Mouse (Mus musculus): ENCODE measurements around the gene Ddx47. TPM values are rescaled to one million over a fixed set of nuclear protein-coding genes. Genes with fewer than 3 reads are reported as not detected.

Ddx47 gene
- total RNA-seq, 2 experiments from 2014 or later, result 29.8 to 64.3 TPM

DNA sequence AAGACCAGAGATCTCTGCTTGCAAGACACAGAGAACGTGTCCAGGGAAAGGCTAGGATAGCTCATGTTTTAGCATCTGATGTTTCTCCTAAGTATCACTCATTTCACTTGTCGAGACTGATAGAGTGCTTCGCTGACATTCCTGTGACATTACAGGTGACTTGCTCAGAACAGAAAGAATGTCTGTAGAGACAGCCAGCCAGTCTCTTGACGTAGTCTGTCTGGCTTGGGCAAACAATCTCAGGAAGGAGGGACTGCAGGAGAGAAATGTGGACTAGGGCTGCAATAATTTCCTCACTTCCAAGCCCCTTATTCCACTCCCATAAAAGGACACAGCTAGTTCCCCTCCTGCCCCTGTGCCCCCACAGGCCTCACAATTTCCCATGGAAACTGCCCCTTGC is 11.1 kb upstream of the Ddx47 start:
- no peak for ATAC-seq (replicated peaks; ENCODE audit: low FRiP score, poor library complexity, severe bottlenecking)

DNA sequence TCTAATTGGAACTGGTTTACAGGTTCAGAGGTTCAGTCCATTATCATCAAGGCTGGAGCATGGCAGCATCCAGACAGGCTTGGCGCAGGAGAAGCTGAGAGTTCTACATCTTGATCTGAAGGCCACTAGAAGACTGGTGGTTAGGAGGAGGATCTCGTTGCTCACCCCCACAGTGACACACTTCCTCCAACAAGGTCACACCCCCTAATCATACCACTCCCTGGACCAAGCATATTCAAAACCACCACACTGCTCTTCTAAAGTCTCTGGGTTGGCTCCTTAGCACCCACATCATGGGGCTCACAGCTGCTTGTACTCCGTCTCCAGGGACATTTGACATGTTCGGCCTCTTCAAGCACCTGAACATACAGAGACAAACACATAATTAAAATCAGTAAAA is 9.4 kb upstream of the Ddx47 start:
- ATAC-seq (replicated peaks; ENCODE audit: low FRiP score, poor library complexity, severe bottlenecking), result no peak

DNA sequence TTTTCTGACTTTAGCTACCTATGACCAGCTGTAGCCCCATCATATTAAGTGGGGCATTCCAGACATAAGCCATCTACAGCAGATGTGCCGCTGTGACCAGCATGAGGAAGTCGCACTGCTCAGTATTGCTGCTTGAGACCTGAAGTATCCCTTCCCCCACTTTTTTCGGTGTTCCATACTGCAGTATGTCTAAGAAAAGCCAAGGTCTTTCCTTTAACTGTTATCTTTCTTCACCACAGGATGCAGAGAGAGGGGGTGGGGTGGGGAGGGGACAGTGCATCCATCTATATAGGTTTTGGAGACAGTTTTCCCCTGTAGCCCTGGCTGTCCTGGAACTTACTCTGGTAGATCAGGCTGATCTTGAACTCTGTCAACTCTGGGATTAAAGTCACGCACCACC is 5.0 kb upstream of the Ddx47 start:
- ATAC-seq (replicated peaks; ENCODE audit: low FRiP score, poor library complexity, severe bottlenecking), result peak; percentile 37; the same call in 1 of the 2 replicates

DNA sequence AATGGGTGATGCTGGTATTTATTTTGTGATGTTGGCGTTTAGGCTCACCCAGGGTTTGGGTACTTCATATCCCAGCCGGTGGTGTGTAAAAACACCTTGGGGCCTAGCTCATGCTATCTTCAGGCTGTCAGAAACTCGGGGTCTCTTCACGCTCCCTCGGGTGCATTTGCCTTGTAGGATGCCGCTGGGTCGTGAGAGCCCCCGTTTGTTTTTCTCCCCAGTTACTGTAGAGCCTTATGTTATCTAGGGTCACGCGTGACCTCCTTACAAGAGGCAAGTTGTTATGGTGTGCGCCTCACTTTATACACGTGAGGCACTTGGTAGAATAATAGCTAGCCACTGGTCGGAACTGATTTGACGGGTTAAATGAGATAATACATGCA is 313 bp downstream of the Ddx47 start:
- peak; percentile 60 for ATAC-seq (replicated peaks; ENCODE audit: low FRiP score, poor library complexity, severe bottlenecking)

DNA sequence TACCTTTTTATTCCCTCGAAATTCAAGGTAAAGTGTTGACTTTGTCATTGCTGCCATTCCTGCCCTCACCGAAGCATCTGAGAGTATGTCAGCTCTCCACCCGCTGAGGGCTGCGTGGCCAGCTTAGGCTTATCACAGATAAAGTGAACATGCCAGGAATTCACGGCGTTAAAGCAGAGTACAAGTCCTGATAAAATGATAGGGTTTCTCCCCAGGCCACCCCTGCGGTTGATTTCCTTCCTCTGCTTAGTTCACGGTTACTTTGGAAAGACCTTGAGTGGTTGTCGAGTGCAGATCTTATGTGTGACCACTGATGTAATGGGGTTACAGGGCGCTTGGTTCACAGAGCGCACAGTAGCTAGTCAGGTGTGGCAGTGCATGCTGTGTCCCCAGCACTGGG is 5.8 kb downstream of the Ddx47 start:
- ATAC-seq (replicated peaks; ENCODE audit: low FRiP score, poor library complexity, severe bottlenecking), result no peak

DNA sequence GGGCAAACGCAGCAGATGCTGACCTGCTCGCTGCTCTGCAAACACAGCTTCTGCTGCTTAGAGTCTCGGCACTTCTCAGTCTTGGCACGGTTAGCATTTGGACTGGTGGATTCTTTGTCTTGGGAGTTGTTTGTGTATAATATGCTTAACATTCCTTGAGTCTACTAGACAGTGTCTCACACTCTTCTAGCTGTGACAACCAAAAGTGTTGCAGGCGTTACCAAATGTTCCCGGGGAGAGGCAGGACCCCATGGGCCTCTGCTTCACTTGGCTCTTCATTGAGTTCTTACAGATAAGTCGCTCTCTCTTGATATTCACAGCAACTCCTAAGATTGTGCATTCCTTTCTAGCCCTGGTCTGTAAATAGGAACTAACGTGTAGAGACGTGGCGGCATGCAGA is 8.2 kb downstream of the Ddx47 start:
- ATAC-seq (replicated peaks; ENCODE audit: low FRiP score, poor library complexity, severe bottlenecking), result no peak

DNA sequence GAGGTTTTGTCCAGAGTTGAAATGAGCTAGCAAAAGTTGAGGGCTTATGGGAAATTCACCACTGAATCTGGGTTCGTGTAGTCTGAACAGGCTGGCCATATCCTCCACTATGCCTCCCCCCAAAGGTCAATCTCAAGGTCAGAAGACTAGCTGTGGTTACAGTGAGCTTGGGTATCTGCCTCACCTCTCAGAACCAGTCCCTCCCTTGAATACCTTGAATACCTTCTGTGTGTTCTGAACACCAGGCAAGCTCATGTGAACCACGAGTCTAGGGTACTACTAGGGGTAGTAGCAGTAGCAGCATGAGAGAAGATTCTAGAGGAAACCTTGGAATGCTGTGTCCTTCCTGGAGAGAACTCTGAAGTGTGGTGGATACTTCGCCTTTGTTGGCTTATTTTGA is 10.2 kb downstream of the Ddx47 start:
- no peak for ATAC-seq (replicated peaks; ENCODE audit: low FRiP score, poor library complexity, severe bottlenecking)

DNA sequence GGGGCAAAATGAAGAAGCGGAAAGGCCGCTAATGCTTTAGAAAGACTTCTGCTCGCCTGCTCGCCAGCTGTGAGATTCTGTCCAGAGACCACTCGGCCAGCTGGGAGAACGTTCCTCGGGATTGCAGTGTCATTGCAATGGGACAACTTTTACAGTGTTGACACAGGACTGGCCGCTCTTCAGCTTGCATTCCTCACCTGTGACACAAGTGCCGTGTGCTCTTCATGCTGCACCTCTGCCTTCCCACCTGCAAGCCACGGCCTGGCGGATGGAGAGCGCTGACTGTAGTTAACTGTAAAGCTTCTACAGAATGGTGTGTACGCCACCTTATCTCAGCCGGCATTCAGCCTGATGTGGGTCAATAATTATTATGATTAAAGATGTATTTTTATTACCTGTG is 12.0 kb downstream of the Ddx47 start:
- no peak for ATAC-seq (replicated peaks; ENCODE audit: low FRiP score, poor library complexity, severe bottlenecking)

DNA sequence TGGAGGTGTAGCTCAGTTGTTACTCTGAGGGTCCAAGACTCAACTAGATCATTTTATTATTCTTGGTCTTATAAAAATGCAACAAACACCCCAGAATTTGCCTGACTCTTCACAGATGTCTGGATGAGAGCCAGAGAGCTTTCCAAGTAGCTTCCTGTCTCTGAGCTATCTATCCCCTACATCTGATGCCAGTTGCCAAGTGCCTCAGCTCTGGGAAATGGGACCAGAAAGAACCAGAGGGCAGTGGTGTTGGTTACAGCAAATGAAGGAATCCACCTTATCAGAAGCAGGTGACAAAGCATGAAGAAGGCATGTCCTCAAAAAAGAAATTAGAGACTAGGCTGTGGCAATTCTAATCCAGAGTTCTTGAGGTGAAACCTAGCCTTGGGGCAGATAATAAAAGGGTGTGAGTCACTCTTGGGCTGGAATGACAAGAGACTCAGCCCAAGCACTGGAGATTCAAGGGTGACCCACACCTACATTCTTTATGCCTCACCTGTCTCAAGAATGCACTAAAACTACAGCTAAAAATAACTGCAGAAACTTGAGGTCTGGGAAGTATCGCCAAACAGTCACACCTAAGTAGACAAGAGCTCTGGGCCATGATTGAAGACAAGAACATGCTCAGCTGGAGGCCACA is 13.5 kb downstream of the Ddx47 start:
- ATAC-seq (replicated peaks; ENCODE audit: low FRiP score, poor library complexity, severe bottlenecking), result no peak

DNA sequence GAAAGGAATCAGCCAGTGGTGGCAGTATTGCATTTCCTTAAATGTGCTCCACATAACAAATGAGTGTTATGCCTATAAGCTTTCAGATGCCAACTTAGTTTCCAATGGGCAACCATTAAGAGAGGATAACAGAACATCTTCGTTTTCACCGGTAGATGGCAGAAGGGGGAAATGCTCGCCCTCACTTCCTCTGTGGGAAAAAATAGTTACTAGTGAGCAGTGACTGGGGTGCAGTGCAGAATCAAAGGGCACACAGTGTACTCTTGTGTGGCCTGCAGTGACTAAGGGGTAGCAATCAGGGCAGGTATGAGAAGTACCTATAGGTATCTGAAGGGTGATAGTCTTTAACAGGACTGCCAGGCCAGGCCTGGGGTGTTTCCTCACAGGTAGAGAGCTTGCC is 14.8 kb downstream of the Ddx47 start:
- peak; percentile 65 for ATAC-seq (replicated peaks; ENCODE audit: low FRiP score, poor library complexity, severe bottlenecking)

DNA sequence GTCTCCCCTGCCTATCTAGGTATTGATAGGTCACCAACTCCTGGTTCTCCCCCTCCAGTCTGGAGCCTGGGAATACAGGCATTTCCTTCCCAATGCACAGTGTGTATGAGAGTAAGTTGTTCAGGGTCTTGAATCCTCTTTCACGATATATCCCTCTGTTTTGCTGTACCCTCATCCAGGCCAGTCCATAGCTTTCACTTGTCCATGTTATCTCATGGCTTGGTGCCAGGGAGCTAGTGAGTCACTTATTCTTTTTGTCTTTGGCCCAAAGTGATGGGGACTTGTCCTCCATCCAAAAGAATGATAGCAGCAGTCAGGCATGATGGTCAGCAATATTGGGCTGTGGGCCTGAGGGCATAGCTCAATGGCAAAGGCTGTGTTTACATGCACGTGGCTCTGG is 15.3 kb downstream of the Ddx47 start:
- ATAC-seq (replicated peaks; ENCODE audit: low FRiP score, poor library complexity, severe bottlenecking), result no peak

DNA sequence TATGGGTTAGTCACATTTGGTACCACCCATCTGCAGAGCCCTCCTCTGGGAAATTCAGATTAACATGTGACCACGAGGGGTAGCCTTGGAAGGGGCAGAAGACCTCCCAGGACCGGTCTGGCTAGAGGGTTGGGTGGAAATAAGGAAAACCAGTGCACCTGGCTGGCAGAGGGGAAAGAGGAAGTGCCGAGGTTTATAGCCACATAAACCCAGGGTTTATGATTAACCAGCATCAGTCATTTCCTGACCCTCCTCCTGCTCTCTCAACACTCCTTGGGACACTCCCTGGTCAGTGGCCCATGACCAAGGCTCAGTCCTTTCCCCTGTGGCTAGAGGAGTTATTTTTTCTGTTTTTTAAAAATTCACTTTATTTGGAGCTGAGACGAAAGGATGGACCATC is 17.8 kb downstream of the Ddx47 start:
- ATAC-seq (replicated peaks; ENCODE audit: low FRiP score, poor library complexity, severe bottlenecking), result no peak

DNA sequence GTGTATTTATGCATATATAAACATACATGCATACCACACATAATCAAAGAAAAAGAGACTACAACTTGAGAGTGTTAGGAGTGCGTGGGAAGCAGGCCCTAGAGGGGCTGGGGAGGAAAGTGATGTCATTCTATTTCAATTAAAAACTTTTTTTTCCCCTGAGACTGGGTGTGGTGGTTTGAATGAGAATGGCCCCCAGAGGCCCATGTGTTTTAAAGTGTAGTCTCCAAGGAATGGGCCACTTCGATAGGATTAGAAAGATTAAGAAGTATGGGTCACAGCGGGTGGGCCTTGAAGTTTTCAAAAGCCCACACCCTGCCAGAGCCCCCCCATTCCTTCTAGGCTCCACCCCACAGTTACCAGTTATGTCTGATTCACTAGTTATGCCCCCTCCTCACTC is 27.3 kb downstream of the Ddx47 start:
- no peak for ATAC-seq (replicated peaks; ENCODE audit: low FRiP score, poor library complexity, severe bottlenecking)

DNA sequence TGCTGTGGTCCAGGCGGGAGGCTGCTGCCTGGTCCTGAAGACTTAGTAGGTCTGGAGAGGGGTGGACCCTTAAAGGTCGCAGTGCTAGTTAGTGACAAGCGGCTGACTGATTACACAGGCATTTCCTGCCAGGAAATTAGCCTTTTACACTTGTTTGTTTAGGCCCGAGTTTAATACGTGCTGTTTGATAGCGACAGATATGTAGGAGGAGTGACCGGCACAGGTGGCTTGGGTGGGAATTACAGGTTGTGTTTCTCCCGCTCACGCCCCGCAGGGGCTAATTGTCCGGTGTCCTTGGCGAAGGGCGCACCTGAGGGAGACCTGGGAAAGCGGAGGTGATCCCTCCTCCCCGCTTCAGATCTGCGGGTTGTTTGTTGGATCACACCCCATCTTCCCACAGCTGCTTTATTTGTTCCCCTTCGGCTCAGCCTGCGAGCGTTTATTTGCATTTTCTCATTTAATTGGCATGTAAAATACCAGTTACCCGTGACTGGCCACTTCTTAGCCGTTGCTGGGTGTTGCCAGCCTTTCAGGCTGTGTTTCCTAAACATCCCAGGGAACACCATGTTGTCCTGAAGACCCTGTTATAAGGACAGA is 29.0 kb downstream of the Ddx47 start:
- ATAC-seq (replicated peaks; ENCODE audit: low FRiP score, poor library complexity, severe bottlenecking), result no peak

DNA sequence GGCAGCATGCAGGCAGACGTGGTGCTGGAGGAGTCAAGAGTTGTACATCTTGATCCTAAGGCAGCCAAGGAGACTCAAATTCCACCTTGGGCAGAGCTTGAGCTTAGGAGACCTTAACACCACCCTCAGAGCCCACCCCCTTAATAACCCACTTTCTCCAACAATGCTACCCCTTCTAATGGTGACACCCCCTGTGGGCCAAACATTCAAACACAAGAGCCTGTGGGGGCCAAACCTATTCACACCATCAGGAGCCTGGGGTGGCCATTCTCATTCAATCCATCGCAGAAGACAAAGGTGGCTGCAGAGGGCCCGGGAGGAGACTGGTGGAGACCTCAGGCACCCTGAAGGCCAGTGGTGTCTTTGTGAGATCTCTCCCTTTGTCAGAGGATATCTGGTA is 30.5 kb downstream of the Ddx47 start:
- no peak for ATAC-seq (replicated peaks; ENCODE audit: low FRiP score, poor library complexity, severe bottlenecking)

DNA sequence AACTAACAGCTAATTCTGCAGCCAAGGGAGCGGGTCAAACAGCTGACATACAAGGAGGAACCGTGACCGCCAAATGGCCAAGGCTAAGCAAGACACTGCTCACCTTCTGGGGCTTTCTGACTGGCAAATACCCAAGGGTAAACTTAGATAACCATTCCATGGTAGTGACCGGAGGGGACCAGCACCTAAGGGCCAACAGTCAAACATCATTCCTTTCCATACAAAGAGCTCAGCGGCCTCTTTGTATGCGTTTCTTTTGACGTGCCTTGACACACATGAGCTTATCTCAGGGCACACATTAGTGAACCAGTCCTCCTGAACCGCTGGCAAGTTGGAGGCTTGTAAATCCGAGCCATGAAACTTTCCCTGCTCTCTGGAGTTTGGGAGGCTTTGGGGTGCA is 35.9 kb downstream of the Ddx47 start:
- no peak for ATAC-seq (replicated peaks; ENCODE audit: low FRiP score, poor library complexity, severe bottlenecking)

DNA sequence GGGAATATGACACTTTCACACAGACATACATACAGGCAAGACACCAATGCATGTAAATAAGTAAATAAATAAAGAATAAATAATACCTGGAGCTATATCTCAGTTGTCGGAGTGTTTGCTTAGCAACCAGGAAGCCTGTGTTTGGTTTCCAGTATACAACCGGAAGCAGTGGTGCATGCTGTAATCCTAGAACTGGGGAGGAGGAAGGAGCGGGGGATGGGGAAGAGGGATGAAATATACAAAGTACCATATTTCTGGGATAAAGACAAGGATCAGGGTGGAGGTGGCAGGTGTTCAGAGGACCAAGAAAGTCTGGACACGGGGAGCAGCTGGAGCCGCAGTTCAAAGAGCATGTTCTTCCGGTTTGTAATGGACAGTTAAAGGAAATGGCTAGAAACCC is 37.1 kb downstream of the Ddx47 start:
- ATAC-seq (replicated peaks; ENCODE audit: low FRiP score, poor library complexity, severe bottlenecking), result no peak

DNA sequence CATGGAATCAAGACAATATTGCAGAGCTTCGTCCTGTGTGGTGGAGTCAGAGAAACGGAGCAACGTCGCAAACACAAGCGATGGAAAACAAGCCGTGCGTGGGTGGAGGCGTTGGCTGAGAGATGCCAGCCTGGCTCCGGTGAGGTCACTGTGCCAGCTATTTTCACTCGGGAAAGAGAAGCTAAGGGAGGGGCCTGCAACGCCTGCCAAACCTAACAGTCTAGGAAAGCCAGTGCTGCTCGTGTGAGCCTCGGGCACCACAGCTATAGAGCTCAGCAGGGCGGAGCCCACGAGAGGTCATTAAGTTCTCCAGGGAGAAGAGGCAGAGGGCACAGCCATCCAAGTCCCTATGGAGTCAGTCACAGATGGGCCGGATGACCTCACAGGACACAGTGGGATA is 37.5 kb downstream of the Ddx47 start:
- no peak for ATAC-seq (replicated peaks; ENCODE audit: low FRiP score, poor library complexity, severe bottlenecking)

DNA sequence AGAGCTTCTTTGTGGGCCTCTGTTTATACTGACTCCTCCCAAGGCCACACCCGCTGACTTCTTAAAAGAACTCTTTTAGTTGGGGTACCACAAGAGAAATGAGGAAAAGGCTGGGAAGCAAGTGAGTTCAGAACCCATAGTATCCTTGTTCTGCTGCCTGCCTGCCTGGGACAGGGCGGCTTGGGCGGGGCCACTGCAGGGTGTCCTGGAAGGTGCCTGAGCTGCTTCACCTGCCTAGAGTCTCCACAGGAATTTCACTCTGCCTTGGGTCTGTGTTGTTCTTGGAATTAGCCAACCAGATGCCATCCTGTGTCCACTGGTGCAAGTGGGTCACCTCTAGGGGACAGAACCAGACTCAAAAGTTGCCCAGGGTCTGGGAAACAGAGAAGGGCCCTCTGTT is 42.4 kb downstream of the Ddx47 start:
- no peak for ATAC-seq (replicated peaks; ENCODE audit: low FRiP score, poor library complexity, severe bottlenecking)

DNA sequence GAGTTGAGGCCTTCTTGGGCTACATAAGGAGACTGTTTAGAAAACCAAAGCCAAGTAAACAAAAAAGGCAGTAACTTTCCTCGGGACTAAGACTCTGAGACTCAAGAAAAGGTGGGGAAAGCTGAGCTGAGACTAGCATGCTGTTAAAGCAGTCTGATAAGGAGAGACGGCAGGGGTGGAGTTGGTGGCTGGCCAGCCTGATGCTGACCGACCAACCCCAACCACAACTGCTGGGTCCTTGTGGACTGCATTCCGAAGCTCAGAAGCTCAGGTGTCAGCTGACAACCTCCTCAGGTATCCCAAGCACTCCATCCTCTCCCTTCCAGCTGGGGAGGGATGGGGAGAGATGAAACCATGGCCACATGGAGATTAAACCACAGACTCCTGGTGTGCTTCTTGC is 44.5 kb downstream of the Ddx47 start:
- no peak for ATAC-seq (replicated peaks; ENCODE audit: low FRiP score, poor library complexity, severe bottlenecking)

DNA sequence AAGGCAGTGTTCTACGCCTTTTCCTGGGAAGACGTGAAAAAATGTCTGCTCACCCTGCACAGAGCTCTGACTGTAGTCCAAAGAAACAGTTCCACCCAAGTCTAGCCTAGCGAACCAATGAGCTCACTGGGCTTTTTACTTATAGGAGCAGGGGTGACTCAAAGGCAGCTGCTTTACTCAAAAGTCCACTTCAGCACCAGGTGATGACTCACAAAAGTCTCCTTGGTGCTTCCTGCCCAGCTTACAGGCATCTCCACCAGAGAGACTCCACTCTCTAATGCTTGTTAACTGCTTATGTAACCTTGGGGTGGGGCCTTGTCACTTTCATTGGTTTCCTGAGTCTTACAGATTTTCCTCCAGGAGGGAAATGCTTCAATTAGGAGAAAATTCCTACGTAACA is 49.3 kb downstream of the Ddx47 start:
- no peak for ATAC-seq (replicated peaks; ENCODE audit: low FRiP score, poor library complexity, severe bottlenecking)

DNA sequence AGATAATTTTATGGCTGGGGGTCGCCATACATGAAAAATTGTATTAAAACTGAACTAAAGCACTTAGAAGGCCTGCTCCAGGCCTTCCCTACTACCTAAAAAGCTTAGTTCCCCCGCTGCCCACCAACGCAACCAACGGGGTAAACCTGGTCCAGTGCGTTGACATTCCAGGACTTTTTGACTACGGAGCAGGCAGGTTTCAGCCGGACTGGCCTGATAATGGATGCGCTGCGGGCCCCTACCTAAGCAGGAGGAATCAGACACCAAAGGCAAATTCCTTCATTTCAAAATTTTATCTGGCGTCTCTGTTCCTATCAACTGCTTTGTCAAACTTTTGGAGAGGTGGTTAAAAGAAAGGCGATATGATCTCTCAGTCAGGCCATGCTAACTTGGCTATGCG is 53.2 kb downstream of the Ddx47 start:
- no peak for ATAC-seq (replicated peaks; ENCODE audit: low FRiP score, poor library complexity, severe bottlenecking)

Data from erythroblast, adult 5-6 weeks (primary cell).